Mouse (Mus musculus) urinary bladder, postnatal 14 days (tissue): Measurements from ENCODE around the gene 4921536K21Rik.
"Not testable (repeated sequence)": the region's sequence is repeated elsewhere in the genome, so short reads cannot be mapped to it uniquely, and the experiment has no call there.

Source experiments
- DNase-seq: peaks from one replicate; pipeline ENCODE4 v3.0.0; 2021; ENCODE audit warnings: low spot score

Gene 4921536K21Rik

GRCm38 (mm10) chr11:3911440-3911839, 16.5 kb upstream of the 4921536K21Rik start:
- not testable (repeated sequence) for DNase-seq

GRCm38 (mm10) chr11:3910513-3911310, 15.8 kb upstream of the 4921536K21Rik start:
- DNase-seq = no peak

- DNase-seq = no peak
Observed at GRCm38 (mm10) chr11:3909236-3909635, 14.3 kb upstream of the 4921536K21Rik start.

- DNase-seq = no peak
Observed at GRCm38 (mm10) chr11:3905446-3905845, 10.5 kb upstream of the 4921536K21Rik start.

- no peak for DNase-seq
Observed at GRCm38 (mm10) chr11:3904673-3905072, 9.8 kb upstream of the 4921536K21Rik start.

GRCm38 (mm10) chr11:3903046-3903445, 8.1 kb upstream of the 4921536K21Rik start:
- peak; percentile 70 for DNase-seq

GRCm38 (mm10) chr11:3902516-3902915, 7.6 kb upstream of the 4921536K21Rik start:
- no peak for DNase-seq

GRCm38 (mm10) chr11:3900296-3900695, 5.4 kb upstream of the 4921536K21Rik start:
- no peak for DNase-seq

GRCm38 (mm10) chr11:3895933-3896332, 1.0 kb upstream of the 4921536K21Rik start:
- no peak for DNase-seq

GRCm38 (mm10) chr11:3895458-3895857, 560 bp upstream of the 4921536K21Rik start:
- no peak for DNase-seq

GRCm38 (mm10) chr11:3893970-3894369, 928 bp downstream of the 4921536K21Rik start:
- no peak for DNase-seq

- DNase-seq = no peak
Observed at GRCm38 (mm10) chr11:3887331-3887730, 7.6 kb downstream of the 4921536K21Rik start.

GRCm38 (mm10) chr11:3883711-3884110, 11.2 kb downstream of the 4921536K21Rik start:
- no peak for DNase-seq

- peak; percentile 77 for DNase-seq
Observed at GRCm38 (mm10) chr11:3879836-3880235, 15.1 kb downstream of the 4921536K21Rik start.

GRCm38 (mm10) chr11:3878660-3879059, 16.2 kb downstream of the 4921536K21Rik start:
- DNase-seq = no peak

- no peak for DNase-seq
Observed at GRCm38 (mm10) chr11:3876419-3876818, 18.5 kb downstream of the 4921536K21Rik start.

GRCm38 (mm10) chr11:3864343-3864742, 30.6 kb downstream of the 4921536K21Rik start:
- no peak for DNase-seq

GRCm38 (mm10) chr11:3863454-3864112, 31.3 kb downstream of the 4921536K21Rik start, which contains the start of gene Osbp2:
TSS of gene Osbp2 (minus strand) at chr11:3863903.
- peak; percentile 74 for DNase-seq

- DNase-seq = no peak
Observed at GRCm38 (mm10) chr11:3862661-3863453, 32.0 kb downstream of the 4921536K21Rik start.

GRCm38 (mm10) chr11:3860361-3860760, 34.5 kb downstream of the 4921536K21Rik start:
- no peak for DNase-seq

- no peak for DNase-seq
Observed at GRCm38 (mm10) chr11:3859778-3860177, 35.1 kb downstream of the 4921536K21Rik start.

- DNase-seq = no peak
Observed at GRCm38 (mm10) chr11:3857902-3858301, 37.0 kb downstream of the 4921536K21Rik start.
